Mouse (Mus musculus): ENCODE results near the gene Wfs1. TPM values are rescaled to one million over a fixed set of nuclear protein-coding genes. Genes with fewer than 3 reads are reported as not detected.
"Not testable (repeated sequence)": the region's sequence is repeated elsewhere in the genome, so short reads cannot be mapped to it uniquely, and the experiment has no call there.

Gene Wfs1
- total RNA-seq, 2 experiments from 2014 or later = 49.9 to 86.0 TPM

- H3K27ac ChIP-seq = no peak overlapping the region
- no peak for DNase-seq
- no peak for TF ChIP-seq CTCF (IDR thresholded peaks at IDR 0.05)
- no peak overlapping the region for H3K4me3 ChIP-seq
- intact Hi-C loops (cut with DNase I) = no loop called here
Observed at GRCm38 (mm10) chr5:37010666-37011317, 21.8 kb upstream of the Wfs1 start.

- H3K27ac ChIP-seq; intact Hi-C loops (cut with DNase I); DNase-seq; H3K4me3 ChIP-seq: not testable (repeated sequence)
Observed at GRCm38 (mm10) chr5:37009761-37010160, 20.8 kb upstream of the Wfs1 start.

- peak; percentile 78 for DNase-seq
- intact Hi-C loops (cut with DNase I) = loop anchor here (1.0 to 2.0 kb wide), 2 partner anchors 43 to 53 kb away; no protein-coding TSS in a partner anchor
- no peak overlapping the region for H3K4me3 ChIP-seq
- H3K27ac ChIP-seq = no peak overlapping the region
- peak; percentile 91 for TF ChIP-seq CTCF (IDR thresholded peaks at IDR 0.05)
Observed at GRCm38 (mm10) chr5:37002001-37002400, 13.0 kb upstream of the Wfs1 start.

DNA sequence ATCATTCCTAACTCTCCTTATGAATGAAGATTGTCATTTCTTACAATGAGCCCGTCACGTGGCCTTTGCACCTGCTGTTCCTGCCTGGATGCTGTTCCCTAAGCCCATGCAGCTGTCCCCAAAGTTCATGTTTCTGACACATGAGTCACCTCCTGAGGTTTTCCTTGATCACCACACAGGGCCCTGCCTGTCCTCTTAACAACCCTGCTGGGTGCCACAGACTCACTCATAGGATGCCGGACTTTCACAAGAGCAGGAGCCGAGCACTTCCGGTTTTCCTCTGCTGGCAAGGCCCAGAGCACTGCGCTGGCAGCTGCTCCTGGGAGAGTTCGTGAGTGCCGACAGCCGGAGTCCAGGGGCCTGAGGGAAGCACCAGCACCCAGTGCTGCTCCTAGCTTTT is 12.0 kb upstream of the Wfs1 start:
- DNase-seq = no peak
- H3K4me3 ChIP-seq = no peak overlapping the region
- intact Hi-C loops (cut with DNase I) = no loop called here
- no peak overlapping the region for H3K27ac ChIP-seq
- no peak for TF ChIP-seq CTCF (IDR thresholded peaks at IDR 0.05)

DNA sequence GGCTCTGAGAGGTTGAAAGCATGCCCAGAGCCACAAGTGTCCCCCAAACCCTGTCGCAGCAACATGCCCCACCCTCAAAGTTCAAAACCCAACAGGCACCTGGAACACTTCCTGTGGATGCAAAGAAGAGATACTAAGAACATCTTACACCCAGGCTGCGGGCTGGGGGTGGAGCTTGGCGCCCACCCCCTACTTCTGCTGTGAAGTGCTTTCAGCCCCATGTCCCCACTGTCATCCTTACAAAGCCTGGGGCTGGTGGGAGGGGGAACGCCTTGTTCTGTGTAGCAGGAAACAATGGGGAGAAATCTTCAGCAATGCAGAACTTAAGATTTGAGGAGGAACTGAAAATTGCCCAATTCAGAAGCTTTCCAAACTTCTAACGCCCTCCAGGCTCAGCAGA is 9.0 kb upstream of the Wfs1 start:
- intact Hi-C loops (cut with DNase I) = loop anchor here (10.0 kb wide), 1 partner anchor 163 kb away; the partner anchor contains the start of gene Man2b2
- TF ChIP-seq CTCF (IDR thresholded peaks at IDR 0.05) = no peak
- H3K27ac ChIP-seq = no peak overlapping the region
- DNase-seq = no peak
- H3K4me3 ChIP-seq = no peak overlapping the region

DNA sequence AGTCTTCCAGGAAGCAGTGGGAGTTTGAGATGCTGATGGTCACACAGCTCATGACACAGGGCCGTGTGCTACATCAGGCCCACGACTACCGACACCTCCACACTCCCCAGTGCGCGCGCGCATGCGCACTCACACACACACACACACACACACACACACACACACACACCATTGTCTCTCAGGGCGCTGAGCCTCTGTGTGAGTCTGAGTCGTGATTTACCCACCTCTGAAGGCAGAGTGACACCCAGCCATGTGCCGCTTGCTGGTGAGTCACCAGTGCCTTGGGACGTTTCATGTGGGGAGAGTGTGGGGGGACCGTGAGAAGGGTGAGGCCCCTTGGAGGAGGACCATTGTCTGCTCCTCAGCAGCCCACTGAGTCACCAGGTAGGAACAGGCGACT is 7.4 kb upstream of the Wfs1 start:
- no peak for DNase-seq
- TF ChIP-seq CTCF (IDR thresholded peaks at IDR 0.05) = no peak
- intact Hi-C loops (cut with DNase I) = loop anchor here (10.0 kb wide), 1 partner anchor 162 kb away; the partner anchor contains the start of gene Man2b2
- H3K4me3 ChIP-seq = no peak overlapping the region
- no peak overlapping the region for H3K27ac ChIP-seq

DNA sequence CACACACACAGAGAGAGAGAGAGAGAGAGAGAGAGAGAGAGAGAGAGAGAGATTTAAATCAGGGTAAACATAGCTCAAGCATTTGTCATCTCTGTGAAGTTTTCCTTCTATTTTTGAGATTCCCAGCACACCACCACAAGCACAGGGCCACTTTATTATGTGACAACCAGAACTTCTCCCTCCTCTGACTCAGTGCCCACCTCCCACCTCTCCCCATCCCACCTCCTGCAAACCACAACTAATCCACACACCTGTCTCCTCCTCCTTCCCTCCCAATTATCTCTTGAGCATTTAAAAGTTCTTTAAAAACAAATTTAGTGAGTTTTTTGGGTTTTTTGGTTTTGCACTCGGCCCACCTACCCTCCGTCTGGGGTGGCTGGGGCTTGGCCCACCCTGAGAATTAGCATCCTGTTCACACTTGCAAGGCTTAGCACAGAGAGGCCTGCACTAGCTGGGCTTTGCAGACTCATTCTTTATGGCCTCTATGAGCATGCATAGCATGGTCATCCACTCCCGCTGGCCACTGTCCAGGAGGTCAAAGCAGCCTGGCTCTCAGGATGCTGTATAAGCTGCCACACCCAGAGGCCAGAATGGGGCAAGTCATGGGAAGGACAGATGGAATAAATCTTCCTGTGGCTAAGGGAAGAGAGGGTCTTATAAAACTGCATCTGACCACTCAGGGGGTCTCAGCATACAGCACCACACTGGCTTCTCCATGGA is 1.8 kb upstream of the Wfs1 start:
- Histone ChIP-seq H3K4me3 (no peak overlapping the region), H3K27ac (no peak overlapping the region)
- no peak for DNase-seq
- intact Hi-C loops (cut with DNase I) = loop anchor here (10.0 kb wide), 1 partner anchor 156 kb away; the partner anchor contains the start of gene Man2b2
- no peak for TF ChIP-seq CTCF (IDR thresholded peaks at IDR 0.05)

DNA sequence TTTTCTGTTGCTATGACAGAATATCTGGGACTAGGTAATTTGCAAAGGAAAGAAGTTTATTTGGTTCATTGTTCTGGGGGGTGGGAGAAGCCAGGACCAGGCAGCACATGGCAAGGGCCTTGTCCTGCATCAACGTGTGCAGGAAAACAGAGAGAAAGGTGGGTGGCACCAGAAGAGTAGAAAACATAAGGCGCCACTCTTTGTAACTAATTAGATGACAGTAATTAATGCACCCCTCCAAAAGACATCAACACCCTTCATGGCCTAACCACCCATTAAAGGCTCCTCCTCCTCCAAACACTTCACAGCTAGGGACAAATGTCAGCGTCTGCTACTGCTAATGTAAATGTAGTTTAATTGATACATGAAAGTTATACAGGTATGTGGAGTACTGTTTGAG is 1.2 kb upstream of the Wfs1 start:
- Histone ChIP-seq H3K4me3 (no peak overlapping the region), H3K27ac (no peak overlapping the region)
- intact Hi-C loops (cut with DNase I) = loop anchor here (10.0 kb wide), 1 partner anchor 155 kb away; the partner anchor contains the start of gene Man2b2
- no peak for DNase-seq
- TF ChIP-seq CTCF (IDR thresholded peaks at IDR 0.05) = no peak

DNA sequence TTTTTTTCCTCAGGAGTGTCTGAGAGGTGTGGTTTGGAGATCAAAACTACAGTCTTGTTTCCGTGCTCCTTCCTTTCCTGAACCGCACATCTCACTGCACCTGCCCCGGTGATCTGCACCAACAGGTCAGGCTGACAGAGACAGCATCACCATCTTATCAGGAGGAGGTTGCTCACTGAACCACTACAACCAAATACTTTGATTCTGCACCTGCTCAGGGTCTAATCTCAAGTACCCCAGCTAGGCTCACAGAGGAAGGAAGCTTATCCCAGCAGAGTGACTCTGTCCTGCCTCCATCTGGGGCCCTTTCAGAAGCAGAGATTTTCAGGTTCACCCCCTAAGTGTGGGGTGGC is 596 bp upstream of the Wfs1 start:
- Histone ChIP-seq H3K4me3 (peak overlapping the region; percentile 99), H3K27ac (peak overlapping the region; percentile 82)
- no peak for DNase-seq
- intact Hi-C loops (cut with DNase I) = no loop called here
- no peak for TF ChIP-seq CTCF (IDR thresholded peaks at IDR 0.05)

GRCm38 (mm10) chr5:36988124-36988780 is 753 bp downstream of the Wfs1 start:
- Histone ChIP-seq H3K4me3 (peak overlapping the region; percentile 99), H3K27ac (peak overlapping the region; percentile 96)
- no peak for TF ChIP-seq CTCF (IDR thresholded peaks at IDR 0.05)
- DNase-seq = peak; percentile 50
- intact Hi-C loops (cut with DNase I) = no loop called here

DNA sequence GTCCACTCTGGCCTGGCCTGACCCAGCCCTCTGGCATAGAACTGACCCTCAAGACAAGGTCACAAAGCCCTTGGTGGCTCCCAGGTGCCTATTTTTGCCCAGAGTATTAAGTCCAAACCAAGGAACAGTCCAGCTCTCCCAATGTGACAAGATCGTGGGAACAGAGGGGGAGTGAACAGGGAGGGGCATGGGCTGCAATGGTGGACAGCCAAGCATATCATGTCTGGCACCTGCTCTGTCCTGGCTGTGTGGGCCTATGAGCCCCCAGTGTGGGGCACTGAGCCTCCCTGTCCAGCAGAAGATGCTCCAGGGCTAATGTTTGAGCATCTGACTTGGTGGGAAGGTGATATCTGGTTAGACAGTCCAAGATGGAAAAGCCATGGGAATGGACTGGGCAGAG is 2.4 kb downstream of the Wfs1 start:
- intact Hi-C loops (cut with DNase I) = no loop called here
- DNase-seq = peak; percentile 24
- H3K27ac ChIP-seq = peak overlapping the region; percentile 96
- H3K4me3 ChIP-seq = peak overlapping the region; percentile 99
- no peak for TF ChIP-seq CTCF (IDR thresholded peaks at IDR 0.05)

GRCm38 (mm10) chr5:36982271-36982670 is 6.7 kb downstream of the Wfs1 start:
- no peak overlapping the region for H3K4me3 ChIP-seq
- no peak for TF ChIP-seq CTCF (IDR thresholded peaks at IDR 0.05)
- intact Hi-C loops (cut with DNase I) = loop anchor here (5.0 kb wide), 1 partner anchor 290 kb away; no protein-coding TSS in a partner anchor
- DNase-seq = no peak
- no peak overlapping the region for H3K27ac ChIP-seq

- H3K27ac ChIP-seq = peak overlapping the region; percentile 58
- no peak for TF ChIP-seq CTCF (IDR thresholded peaks at IDR 0.05)
- intact Hi-C loops (cut with DNase I) = loop anchor here (5.0 kb wide), 1 partner anchor 287 kb away; no protein-coding TSS in a partner anchor
- H3K4me3 ChIP-seq = no peak overlapping the region
- no peak for DNase-seq
Observed at GRCm38 (mm10) chr5:36979631-36980030, 9.4 kb downstream of the Wfs1 start.
